Mouse (Mus musculus) embryo, embryonic 10 days (tissue): Measurements from ENCODE around the gene Tmcc3.

ENCODE experiments used
- DNase-seq: peaks from one replicate; pipeline ENCODE4 v3.0.0-alpha.2; 2015; ENCODE audit warnings: low spot score

Gene Tmcc3

DNA sequence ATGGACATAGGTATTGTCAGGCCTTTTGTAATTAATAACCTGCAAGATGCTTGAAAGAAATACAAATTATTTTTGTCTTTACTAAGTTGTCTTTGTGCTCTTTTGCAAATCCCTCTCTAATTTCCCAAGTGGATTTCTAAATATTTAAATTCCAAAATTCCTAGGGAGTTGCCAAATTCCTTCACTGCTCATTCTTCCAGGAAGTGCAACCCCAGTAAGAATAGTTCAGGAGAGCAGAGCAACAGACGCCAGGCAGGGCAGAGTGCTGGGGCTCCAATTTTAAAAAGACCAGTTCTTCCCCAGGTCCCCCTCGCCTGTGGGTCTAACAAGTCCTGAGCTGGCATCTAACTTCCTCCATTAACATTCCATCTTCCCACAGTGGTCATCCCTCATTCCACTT is 239.3 kb downstream of the Tmcc3 start:
- no peak for DNase-seq

DNA sequence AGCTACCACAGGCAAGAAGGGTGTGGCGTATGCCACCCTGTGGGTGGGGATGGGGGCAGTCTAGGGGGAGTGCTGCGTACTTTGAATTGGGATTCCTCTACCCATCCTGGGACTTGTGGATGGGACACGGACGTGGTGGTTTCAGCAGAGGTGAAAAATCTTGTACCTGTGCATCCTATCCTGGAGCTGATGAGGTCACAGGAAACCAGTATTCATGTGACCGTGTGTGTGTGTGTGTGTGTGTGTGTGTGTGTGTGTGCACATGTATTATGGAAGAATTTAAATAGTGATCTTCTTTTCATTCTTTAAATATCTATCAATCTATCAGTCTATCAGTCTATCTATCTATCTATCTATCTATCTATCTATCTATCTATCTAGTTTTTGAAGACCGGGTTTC is 239.8 kb downstream of the Tmcc3 start:
- no peak for DNase-seq

DNA sequence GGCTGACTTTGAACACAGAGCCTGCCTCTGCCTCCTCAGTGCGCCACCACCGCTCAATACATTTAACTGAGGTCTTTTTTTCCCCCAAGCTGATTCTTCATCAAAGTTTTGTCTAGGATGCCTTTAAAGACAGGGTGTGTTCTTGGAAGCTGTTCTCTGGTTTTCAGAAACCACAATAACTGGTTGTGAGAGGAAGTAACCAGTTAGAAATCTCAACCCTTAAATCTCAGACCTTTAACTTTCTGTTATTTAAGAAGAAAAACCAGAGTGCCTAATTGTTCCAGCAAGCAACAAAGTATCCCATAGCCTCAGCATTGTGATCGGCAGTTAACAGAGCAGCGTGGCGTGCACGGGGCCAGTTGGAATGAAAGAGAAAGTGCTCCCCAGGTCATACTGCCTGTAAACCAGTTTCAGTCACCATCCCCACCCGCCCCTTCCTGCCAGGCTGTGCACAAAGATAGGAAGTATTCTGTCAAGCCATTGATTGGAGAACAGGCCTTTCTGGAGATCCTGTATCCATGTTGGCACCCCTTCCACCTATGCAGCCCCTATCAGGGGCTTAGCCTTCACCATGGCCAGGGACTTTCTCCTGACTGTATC is 240.3 kb downstream of the Tmcc3 start:
- DNase-seq, result no peak

DNA sequence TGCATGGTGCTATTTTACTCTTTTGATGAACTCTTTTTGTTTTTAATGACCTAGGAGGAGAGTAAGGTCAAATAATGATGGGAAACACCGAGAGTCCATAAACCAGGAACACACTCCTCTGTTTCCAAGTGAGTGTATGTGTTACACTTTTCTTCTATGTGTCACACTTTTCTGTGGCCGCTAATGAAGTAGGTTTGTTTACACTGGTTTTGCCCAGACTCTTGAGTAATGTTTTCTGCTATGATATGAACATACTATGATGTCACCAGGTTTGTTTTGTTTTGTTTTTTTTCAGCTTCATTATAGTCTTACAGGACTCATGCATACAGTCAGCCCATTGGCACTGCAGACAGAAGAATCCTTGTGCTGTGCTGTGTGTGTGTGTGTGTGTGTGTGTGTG is 243.6 kb downstream of the Tmcc3 start:
- no peak for DNase-seq

DNA sequence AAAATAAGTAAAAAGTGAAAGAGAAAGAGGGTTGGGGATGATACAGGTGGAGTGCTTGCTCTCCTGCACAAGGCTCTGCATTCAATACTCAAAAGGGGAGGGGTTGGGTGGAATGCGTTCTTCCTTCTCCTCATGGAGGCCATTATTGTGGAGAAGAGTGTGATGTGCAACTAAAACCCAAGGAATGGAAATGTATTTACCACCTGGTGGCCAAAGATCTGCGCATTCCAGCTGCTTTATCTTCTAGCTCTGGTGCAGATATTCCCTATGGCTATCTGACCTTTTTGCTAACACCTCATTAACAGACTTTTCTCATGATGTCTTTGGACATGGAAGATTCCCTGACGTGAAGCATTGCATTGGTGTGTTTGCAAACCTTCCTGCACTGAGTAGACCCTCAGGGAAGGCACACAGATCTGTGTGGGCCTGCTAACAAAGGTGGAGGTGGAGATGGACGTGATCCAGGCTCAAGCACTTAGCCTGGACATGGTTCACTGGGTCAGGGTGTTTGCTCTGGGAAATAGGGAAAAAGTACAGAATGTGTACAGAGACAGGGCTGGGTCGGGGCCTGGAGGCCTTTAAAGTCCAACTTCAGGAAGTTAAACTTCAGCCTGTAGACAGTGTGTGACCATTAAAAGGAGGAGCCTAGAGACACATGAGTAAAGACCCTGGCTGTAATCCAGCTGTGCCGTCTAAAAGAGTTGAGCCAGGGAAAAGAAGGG is 245.8 kb downstream of the Tmcc3 start:
- peak; percentile 36 for DNase-seq

DNA sequence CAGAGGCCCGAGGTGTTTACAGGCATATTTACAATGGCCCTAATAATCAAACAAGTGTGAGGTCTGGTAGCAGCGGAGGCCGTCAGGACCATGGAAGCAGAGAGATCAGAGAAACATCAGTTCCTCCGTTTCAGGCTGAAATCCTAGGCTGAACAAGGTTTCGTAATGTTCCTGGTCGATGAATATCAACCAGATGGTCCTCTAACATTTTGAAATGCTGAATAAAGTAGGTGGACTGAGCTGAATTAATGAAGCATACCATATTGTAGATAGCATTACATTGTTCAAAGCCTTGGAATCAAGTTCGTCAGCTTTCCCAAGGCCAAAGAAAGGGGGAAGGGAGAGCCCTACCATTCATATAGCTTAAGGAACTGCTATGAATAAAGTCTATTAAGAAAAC is 247.1 kb downstream of the Tmcc3 start:
- DNase-seq, result no peak

DNA sequence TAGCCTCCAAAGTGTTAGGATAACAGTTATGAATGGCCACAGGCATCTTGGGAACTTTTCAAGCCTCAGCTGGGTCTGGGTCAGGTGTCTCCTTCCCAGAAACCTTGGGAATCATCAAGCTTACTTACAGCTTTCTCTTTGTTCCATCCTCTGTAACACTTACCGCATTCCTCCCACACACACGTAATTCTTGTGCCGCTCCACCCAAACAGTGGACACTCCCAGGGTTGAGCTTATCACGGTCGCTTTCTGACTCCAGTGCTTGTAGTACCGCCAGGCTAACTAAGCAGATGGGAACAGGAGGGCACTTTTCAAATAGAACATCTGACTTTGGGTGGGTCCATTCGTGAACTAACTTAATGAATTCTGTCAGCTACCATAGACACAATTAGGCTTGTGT is 249.6 kb downstream of the Tmcc3 start:
- DNase-seq, result no peak

DNA sequence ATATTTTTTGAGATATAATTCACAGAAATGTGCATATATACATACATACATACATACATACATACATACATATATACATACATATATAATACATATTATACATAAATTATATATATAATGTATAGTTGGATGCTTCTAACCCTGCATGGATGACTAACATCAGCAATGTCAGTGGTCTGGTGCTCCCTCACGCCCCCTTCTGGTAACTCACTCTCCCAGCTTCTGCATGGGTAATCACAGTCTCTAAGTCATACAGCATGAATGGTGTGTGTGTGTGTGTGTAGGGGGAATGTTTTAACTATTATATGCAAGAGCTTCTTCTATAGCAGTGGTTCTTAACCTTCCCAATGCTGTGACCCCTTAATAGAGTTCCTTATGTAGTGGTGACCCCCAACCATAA is 250.4 kb downstream of the Tmcc3 start:
- DNase-seq, result peak; percentile 53

DNA sequence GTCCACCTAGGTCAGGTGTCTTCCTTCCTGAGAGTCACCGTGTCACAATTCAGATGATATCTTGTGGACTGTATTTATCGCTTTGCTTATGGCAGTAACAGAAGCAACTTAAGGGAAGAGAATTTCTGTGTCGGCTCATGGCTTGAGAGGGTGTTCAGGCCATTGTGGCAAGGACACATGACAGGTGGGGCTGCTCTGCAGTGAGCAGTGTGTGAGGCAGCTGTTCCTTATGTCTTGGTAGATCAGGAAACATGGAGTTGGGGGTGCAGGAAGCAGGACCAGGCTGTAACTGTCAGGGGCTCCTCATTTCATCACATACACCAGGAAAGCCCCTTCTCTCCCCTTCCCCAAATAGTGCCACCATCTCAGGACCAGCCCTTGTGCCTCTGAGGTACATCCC is 251.2 kb downstream of the Tmcc3 start:
- no peak for DNase-seq

DNA sequence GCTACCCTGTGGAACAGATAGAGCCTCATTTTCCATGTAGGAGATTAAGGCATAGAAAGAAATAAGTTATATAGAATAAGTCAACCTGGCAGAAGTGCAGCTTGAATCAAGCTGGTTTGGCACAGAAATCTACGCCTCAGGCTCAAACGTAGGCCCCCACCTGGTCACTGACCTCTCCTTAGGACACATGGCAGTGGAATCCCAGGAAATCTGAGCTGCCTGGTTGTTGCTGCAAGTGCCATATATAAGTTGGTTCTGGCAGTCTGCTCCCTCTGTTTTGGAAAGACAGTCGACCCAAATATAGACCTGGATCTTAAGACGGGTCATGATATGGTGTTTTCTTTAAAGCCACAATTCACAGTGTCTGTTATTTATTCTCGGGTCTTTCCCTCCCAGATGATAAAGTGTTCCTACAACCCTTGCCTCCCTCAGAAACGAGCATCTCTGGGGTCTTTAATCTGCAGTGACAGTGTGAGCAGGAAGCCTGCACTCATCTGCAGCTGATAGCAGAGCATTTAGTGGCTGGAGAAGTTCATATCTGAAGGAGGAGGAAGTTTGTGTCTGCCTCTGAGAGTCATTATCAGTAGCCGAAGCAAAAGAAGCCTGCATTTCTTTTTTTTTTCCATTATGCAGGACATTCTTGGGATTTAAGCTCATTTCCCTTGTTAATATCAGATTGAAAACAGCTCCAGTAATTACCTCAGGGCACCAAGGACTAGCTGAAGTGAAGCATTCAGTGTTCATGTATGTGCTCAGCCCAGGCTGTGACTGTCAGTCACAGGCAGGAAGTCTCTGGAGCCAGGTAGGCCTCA is 253.9 kb downstream of the Tmcc3 start:
- DNase-seq, result peak; percentile 24

DNA sequence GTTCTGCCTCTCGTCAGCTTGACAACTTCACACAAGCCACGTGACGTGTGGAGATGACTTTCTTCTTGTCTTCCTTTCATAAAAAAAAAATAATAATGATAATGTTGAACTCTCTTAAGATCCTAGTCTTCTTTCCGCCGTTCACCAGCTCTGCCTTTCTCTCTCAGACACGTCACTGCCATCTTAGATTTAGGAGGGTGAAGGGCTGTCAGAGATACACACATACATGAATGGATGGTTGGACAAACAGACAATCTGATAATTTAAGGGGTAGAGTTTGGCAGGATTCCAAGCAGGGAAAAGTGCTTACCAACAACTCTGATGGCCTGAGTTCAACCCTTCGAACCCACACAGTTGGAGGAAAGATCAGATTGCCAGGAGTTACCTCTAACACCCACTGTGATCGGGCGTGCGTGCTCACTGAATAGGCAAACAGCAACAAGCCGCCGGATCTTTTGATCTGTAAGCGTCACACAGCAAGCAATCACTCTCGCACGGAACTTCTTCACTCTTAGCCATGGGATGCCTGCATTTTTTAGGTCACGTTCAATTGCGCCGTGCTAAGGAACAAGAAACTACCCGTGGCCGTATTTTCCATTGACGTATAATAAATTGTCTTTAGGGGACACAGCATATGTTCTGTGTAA is 254.6 kb downstream of the Tmcc3 start:
- no peak for DNase-seq

DNA sequence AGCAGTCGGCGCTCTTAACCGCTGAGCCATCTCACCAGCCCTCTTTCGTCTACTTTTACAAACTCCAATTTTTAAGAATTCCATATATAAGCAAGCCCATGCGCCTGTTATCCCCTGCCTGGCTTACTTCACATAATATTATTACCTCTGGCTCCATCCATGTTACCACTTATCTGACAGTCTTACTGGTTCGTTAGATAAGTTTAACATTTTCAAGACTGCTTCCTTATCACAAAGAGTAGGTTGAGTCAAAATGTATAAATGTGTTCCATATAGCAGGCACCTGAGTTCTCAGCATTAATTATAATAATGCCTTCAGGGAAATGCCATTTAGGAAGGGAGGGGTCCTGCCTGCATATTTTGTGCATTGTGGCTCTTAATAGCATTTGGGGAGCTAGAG is 255.5 kb downstream of the Tmcc3 start:
- no peak for DNase-seq

DNA sequence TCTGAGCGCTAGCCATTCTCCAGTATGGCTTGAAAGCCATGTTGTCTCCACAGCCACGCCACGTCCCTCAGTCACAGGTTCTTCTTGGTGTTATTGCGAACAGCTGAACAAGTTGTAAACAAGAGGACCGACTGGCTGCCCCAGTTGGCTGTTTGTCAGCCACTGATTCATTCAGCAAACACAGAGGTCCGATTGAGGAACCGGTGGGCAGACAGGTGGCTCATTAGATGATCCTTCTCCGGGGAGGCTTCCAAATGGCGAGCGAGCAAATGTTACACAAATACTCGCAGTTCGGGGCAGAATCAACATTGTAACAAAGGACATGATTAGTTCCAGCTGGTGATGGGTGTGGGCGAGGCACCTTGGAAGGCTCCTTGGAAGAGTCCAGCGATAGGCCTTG is 256.2 kb downstream of the Tmcc3 start:
- DNase-seq, result no peak

DNA sequence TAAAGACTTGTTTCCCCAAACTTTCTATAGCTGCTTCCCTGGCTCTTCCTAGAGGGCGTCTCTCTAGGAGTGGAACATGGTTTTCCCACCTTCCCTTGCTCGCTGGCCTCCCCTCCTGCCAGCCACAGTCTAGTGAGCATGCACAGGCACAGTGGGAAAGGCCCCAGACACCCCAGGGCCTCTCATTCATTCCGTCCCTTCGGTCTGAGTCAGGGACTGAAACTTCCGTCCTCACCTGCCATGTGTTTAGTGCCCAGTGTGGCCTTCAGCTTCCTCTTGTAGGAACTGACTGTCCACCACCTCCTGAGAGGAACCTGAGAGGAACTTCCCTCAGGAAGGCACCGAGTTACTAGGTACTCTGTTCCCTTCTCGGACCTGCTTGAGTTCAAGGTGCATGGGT is 257.1 kb downstream of the Tmcc3 start:
- no peak for DNase-seq

DNA sequence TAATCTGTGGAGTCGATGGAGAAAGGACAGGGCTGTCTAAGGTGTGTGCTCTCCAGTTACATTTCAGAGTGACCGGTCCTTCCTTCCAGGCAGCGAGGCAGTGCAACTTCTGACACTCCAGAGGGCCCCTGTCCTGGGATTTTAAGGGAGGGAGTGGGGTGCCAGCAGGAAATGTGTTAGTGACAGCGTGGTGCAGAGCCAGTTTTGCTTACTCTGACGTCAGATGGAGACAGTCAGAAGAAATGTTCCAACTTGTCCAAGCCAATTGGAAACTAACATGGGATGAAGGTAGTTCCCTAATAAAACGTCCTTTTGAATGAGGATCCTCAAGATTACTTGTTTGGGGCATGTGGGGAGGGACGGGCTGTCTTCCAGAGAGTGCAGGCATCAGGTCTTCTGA is 258.0 kb downstream of the Tmcc3 start:
- no peak for DNase-seq

DNA sequence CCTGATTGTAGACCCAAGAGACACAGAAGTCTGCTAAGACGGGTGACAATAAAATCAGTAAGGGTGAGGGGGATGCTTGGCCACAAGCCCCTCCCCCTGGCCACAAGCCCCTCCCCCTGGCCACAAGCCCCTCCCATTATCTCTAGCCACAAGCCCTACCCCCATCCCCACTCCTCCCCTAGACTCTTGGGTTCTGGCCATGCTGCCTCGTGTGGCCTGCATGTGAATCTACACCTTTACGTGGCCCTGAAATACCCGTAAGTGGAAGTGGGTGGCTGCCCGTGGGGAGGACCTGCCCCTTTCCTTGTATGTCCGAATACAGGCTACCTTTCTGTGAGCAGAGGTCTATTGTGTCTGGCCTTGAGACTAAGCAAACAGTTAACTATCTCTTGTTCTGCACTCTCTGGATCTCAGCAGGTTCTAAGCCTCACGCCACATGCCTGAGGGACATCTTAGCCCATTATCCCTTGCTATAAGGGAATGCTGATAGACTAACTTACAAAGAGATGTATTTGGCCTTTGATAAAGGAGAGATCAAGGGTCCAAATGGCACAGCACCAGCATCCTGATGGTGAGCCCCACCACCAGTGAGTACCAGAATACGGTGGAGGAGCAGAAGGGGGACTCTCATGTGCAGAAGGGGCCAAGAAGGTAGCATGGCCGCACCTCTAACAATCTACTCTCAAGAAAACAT is 260.3 kb downstream of the Tmcc3 start:
- DNase-seq, result no peak

DNA sequence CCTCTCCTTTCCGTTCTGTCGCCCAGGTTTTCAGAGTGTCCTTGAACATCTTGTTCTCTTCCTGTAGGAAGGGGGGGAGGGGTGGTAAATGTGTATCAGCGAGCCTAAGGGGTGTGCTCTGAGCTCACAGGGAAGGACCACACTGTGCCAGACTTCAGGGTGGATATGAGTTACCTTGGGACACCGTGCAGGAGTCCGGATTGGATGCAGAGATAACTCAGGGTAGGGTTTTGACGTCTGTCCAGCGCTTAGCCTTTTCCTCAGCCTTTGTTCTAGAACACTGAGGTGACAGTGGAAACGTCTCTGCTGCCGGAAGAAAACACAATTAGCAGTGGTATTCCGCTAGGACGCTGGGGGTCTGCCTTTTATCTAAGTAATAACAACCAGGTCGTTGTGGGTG is 261.0 kb downstream of the Tmcc3 start:
- no peak for DNase-seq

DNA sequence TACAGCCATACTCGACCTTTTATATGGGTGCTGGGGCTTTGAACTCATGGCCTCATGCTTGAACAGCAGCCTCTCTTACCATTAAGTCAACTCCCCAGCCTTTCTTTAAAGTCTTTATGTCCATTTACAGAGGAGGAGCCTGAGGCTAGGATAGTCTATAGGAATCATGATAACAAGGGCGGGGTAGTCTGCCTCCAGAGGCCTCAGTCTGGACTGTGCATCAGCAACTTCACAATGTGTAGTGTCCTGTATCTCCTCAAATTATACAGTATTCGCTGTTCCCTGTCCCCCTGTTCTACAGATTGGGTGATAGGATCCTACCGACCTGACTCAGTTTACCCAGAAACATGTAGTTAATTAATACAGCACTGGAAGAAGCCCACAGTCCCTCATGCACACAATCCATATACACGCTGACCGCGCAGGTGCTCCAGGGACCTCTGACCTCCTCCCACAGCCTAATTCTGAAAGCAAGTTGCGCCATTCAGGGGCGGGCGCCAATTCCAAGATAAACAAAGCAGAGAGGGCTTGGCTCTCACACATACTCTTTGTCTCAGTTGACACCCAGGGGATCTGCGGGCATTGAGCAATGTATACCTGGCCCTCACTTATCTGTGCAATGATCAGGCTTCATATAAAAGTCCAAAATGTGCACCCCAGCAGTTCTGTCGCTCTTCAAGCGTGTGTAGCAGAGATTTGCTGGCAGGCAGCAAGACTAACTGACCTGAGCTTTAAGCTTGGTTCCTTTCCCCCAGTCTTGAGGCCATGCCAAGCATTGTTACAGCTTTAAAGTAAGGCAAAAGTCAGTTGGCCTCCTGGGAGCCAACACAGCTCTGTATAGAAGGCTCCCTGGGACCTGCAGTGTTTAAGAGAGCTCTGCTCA is 262.9 kb downstream of the Tmcc3 start:
- DNase-seq, result no peak

DNA sequence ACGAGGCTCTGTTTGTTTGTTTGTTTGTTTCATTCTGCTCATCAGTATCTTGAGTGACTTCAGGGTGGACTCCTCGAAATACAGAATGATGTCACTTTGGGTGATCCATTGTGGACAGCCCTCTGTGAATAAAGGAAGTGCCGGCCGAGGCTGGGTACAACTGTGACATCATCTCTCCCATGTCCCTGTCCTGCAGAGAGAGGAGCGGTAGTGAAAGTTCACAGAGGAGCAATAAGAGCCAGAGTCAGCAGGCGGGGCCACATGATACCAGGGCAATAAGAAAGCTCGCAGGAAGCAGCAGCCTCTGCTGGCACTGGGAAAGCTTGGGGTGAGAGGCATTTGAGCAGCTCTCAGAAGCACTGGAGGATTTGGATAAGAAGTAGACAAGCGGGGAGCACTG is 264.2 kb downstream of the Tmcc3 start:
- no peak for DNase-seq

DNA sequence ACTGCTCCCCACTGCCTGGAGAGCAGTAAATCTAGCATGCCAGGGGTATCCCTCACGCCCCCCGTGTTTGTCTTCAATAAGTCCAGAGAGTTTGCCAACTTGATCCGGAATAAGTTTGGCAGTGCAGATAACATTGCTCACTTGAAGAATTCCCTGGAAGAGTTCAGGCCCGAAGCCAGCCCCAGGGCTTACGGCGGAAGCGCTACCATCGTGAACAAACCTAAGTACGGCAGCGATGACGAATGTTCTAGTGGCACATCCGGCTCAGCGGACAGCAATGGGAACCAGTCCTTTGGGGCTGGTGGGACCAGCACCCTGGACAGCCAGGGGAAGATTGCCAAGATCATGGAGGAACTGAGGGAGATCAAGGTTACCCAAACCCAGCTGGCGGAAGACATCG is 267.1 kb downstream of the Tmcc3 start:
- DNase-seq, result no peak

DNA sequence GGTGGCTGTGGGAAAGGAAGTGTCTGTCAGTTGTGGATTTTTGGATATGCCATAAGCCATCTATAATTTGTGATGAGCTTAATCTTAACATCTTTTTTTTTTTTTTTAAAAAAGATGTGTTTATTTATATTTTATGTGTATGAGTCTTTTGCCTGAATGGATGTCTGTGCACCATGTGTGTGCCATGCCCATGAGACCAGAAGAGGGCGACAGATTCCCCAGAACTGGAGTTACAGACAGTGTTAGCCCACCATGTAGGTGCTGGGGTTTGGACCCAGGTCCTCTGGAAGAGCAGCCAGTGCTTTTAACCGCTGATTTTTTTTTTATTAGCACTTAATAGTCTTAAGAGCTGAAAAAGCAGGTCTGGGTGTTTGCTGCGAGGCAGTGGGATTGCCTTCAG is 269.6 kb downstream of the Tmcc3 start:
- no peak for DNase-seq
